Mouse (Mus musculus) stomach, postnatal 0 days (tissue): ENCODE results near the gene Washc4. TPM values are rescaled to one million over a fixed set of nuclear protein-coding genes. Genes with fewer than 3 reads are reported as not detected.
"Not testable (repeated sequence)": the region's sequence is repeated elsewhere in the genome, so short reads cannot be mapped to it uniquely, and the experiment has no call there.

Source experiments
- ATAC-seq: fragments of 200-750 bp; cut with Nextera tagmentation; 2 replicates; pipeline ENCODE4 v1.8.0; 2017; ENCODE audit not compliant: low FRiP score, low TSS enrichment
- DNase-seq: peaks from one replicate; pipeline ENCODE4 v3.0.0-alpha.2; 2016; ENCODE audit warnings: low spot score
- H3K27ac ChIP-seq: fragments of 300-500 bp; sonication (generic); replicated peaks from 2 replicates; pipeline ENCODE4 v1.5.1; 2014; ENCODE audit warnings: mild to moderate bottlenecking, control low read depth
- H3K27me3 ChIP-seq: fragments of 300-500 bp; sonication (generic); 2 replicates; pipeline ENCODE4 v1.6.1; 2014; ENCODE audit warnings: low read length; ENCODE audit not compliant: control insufficient read depth, insufficient read depth
- H3K36me3 ChIP-seq: fragments of 300-500 bp; sonication (generic); 2 replicates; pipeline ENCODE4 v1.6.1; 2014; ENCODE audit warnings: low read length, mixed read lengths; ENCODE audit not compliant: control insufficient read depth, insufficient read depth
- H3K4me1 ChIP-seq: fragments of 300-500 bp; sonication (generic); replicated peaks from 2 replicates; pipeline ENCODE4 v1.6.1; 2014; ENCODE audit warnings: antibody characterized with exemption; ENCODE audit not compliant: control insufficient read depth, insufficient read depth
- H3K4me2 ChIP-seq: fragments of 300-500 bp; sonication (generic); replicated peaks from 2 replicates; pipeline ENCODE4 v1.6.1; 2014; ENCODE audit warnings: low read depth, mild to moderate bottlenecking, control low read depth, moderate library complexity
- H3K4me3 ChIP-seq: fragments of 300-500 bp; sonication (generic); 2 replicates; pipeline ENCODE4 v1.5.1; 2014; ENCODE audit warnings: low read depth, low read length, control low read depth
- H3K9ac ChIP-seq: fragments of 300-500 bp; sonication (generic); 2 replicates; pipeline ENCODE4 v1.6.1; 2014; ENCODE audit warnings: mild to moderate bottlenecking, low read length, control low read depth, mixed read lengths
- H3K9me3 ChIP-seq: fragments of 300-500 bp; sonication (generic); 2 replicates; pipeline ENCODE4 v1.6.1; 2016; ENCODE audit warnings: low read length; ENCODE audit not compliant: control insufficient read depth
- CTCF ChIP-seq: IDR thresholded peaks from 2 replicates; pipeline ENCODE4 v1.5.1; 2016; ENCODE audit warnings: antibody characterized with exemption, low read depth, mild to moderate bottlenecking, moderate library complexity
- EP300 ChIP-seq: optimal IDR thresholded peaks from 2 replicates; pipeline ENCODE3; 2016; ENCODE audit warnings: antibody characterized with exemption
- WGBS: fragments of 180-500 bp; shearing (Covaris S2); extraction: QIAGEN DNeasy Blood & Tissue Kit; methylation state at CpG from one replicate; pipeline ENCODE4 v1.1.7; 2014; 5-methylcytosine and 5-hydroxymethylcytosine counted together
- polyA plus RNA-seq: library from polyadenylated mRNA; unstranded; fragments of >200 nt; fragmentation: Nextera tagmentation; extraction: Ambion mirVana; gene quantifications from 2 replicates; pipeline ENCODE4 v1.2.1, GENCODE M21; 2015

Washc4 gene
- polyA plus RNA-seq, result 16.6 and 18.7 TPM in 2 replicates

- Histone ChIP-seq H3K4me2 (peak within 1 kb of the TSS; percentile 61), H3K4me1 (no peaks in the 10 kb centered on the region), H3K27ac (peak within 1 kb of the TSS; percentile 94), H3K9me3 (no peaks in the 10 kb centered on the region), H3K36me3 (no peaks in the 10 kb centered on the region), H3K27me3 (no peaks in the 10 kb centered on the region), H3K4me3 (peak within 1 kb of the TSS; percentile 90), H3K9ac (peak within 1 kb of the TSS; percentile 89)
- ATAC-seq (peak; percentile 100), DNase-seq (peak; percentile 96)
- no peak for TF ChIP-seq EP300
- no peak for TF ChIP-seq CTCF
- 4% methylated on average over 38 of the region's 49 CpGs for WGBS
Measured at GRCm38 (mm10) chr10:83543439-83544102, at the start of gene Washc4. TSS of gene Washc4 (plus strand) at chr10:83543752.

- ATAC-seq (no peak), DNase-seq (no peak)
- WGBS, result 84% methylated on average over 13 of the region's 13 CpGs
Measured at GRCm38 (mm10) chr10:83497321-83497720, 46.2 kb upstream of the Washc4 start.

GRCm38 (mm10) chr10:83508962-83509660, 34.4 kb upstream of the Washc4 start:
- no peaks in the 10 kb centered on the region for H3K27me3 ChIP-seq
- 61% methylated on average over 8 of the region's 8 CpGs for WGBS
- H3K4me2 ChIP-seq, result no peak overlapping the region
- H3K4me3 ChIP-seq, result no peak overlapping the region
- ATAC-seq, result no peak
- no peaks in the 10 kb centered on the region for H3K4me1 ChIP-seq
- H3K9ac ChIP-seq, result no peak overlapping the region
- H3K27ac ChIP-seq, result no peak overlapping the region
- H3K36me3 ChIP-seq, result no peaks in the 10 kb centered on the region
- TF ChIP-seq CTCF, result peak; percentile 67
- TF ChIP-seq EP300, result no peak
- DNase-seq, result peak; percentile 25
- no peaks in the 10 kb centered on the region for H3K9me3 ChIP-seq

More at GRCm38 (mm10) chr10:83497321-83497720, 46.2 kb upstream of the Washc4 start:
- Histone ChIP-seq H3K27me3 (no peaks in the 10 kb centered on the region), H3K4me3 (no peak overlapping the region), H3K36me3 (no peaks in the 10 kb centered on the region), H3K4me2 (no peak overlapping the region), H3K4me1 (no peaks in the 10 kb centered on the region), H3K9me3 (no peaks in the 10 kb centered on the region), H3K9ac (no peak overlapping the region), H3K27ac (no peak overlapping the region)
- TF ChIP-seq CTCF (no peak), EP300 (no peak)

- no peak for TF ChIP-seq EP300
- Histone ChIP-seq H3K36me3 (no peaks in the 10 kb centered on the region), H3K27ac (no peak overlapping the region), H3K4me3 (no peak overlapping the region), H3K4me2 (no peak overlapping the region), H3K9ac (no peak overlapping the region), H3K27me3 (no peaks in the 10 kb centered on the region), H3K4me1 (no peaks in the 10 kb centered on the region), H3K9me3 (no peaks in the 10 kb centered on the region)
- ATAC-seq (no peak), DNase-seq (no peak)
- WGBS, result 67% methylated on average over 5 of the region's 5 CpGs
Measured at GRCm38 (mm10) chr10:83511304-83511703, 32.2 kb upstream of the Washc4 start.

DNA sequence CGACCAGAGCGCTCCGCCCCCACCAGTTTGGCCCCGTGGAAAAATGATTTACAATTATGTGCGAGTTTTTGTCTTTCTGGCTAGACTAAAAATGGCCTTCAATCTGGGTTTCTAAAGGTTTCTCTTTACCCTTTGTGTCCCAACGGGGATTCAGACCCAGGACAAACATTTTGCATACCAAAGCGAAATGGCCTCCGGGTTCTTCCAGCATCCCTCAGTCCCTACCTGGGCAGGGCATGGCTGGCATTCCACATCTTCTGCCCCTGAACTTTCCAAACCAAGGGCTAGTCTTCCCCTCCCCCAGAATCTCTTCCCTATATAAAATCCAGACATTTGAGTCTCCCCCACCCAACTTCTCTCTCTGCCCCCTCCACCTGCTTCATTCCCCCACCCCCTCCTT, 29.8 kb upstream of the Washc4 start:
- no peak for ATAC-seq
- TF ChIP-seq CTCF, result no peak
- TF ChIP-seq EP300, result no peak

GRCm38 (mm10) chr10:83520990-83521389, 22.6 kb upstream of the Washc4 start:
- Histone ChIP-seq H3K4me2 (no peak overlapping the region), H3K4me3 (no peak overlapping the region), H3K9me3 (no peaks in the 10 kb centered on the region), H3K4me1 (no peaks in the 10 kb centered on the region), H3K36me3 (no peaks in the 10 kb centered on the region), H3K27ac (no peak overlapping the region), H3K9ac (no peak overlapping the region), H3K27me3 (no peaks in the 10 kb centered on the region)
- no peak for DNase-seq
- ATAC-seq, result no peak
- no peak for TF ChIP-seq EP300
- peak; percentile 52 for TF ChIP-seq CTCF
- 79% methylated on average over 4 of the region's 4 CpGs for WGBS

More for the DNA sequence above, 29.8 kb upstream of the Washc4 start:
- Histone ChIP-seq H3K4me3 (no peak overlapping the region), H3K4me2 (no peak overlapping the region), H3K9ac (no peak overlapping the region), H3K36me3 (no peaks in the 10 kb centered on the region), H3K9me3 (no peaks in the 10 kb centered on the region), H3K4me1 (no peaks in the 10 kb centered on the region), H3K27ac (no peak overlapping the region), H3K27me3 (no peaks in the 10 kb centered on the region)
- DNase-seq, result no peak
- 77% methylated on average over 8 of the region's 8 CpGs for WGBS

GRCm38 (mm10) chr10:83524238-83524637, 19.3 kb upstream of the Washc4 start:
- H3K9ac ChIP-seq, H3K27ac ChIP-seq, DNase-seq, H3K4me3 ChIP-seq, H3K4me1 ChIP-seq, ATAC-seq, H3K36me3 ChIP-seq, H3K9me3 ChIP-seq, H3K4me2 ChIP-seq, H3K27me3 ChIP-seq: not testable (repeated sequence)
